Mouse (Mus musculus) liver, postnatal 0 days (tissue): Measurements from ENCODE around the gene Dpep2nb.

Experiments
- CTCF ChIP-seq: sonication (generic); IDR thresholded peaks from 2 replicates; pipeline ENCODE4 v1.5.1; 2016; ENCODE audit warnings: antibody characterized with exemption, low read depth
- EP300 ChIP-seq: IDR thresholded peaks from 2 replicates; pipeline ENCODE4 v1.6.1; 2016; ENCODE audit warnings: antibody characterized with exemption, low read depth, mild to moderate bottlenecking

DNA sequence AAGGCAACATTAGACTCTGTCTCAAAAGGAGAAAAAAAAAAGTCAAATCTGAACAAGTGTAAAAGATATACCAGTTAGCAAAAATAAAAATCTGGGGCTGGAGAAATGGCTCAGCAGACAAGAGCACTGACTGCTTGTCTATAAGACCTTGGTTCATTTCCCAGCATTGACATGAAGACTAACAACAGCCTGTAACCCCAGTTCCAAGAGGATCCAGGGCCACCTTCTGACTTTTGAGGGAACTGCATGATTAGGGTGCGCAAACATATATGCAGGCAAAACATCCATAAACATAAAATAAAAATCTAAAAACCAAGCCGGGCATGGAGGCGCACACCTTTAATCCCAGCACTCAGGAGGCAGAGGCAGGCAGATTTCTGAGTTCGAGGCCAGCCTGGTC, 638 bp upstream of the Dpep2nb start:
- TF ChIP-seq CTCF, result peak; percentile 55
- no peak for TF ChIP-seq EP300
